Mouse (Mus musculus): ENCODE data around the gene Uqcc1. TPM values are rescaled to one million over a fixed set of nuclear protein-coding genes. Genes with fewer than 3 reads are reported as not detected.
A peak's percentile ranks its signal among the peaks of the same experiment; 100 is the strongest.

Uqcc1 gene
- polyA plus RNA-seq, 1 experiment from 2014 or later = 67.4 TPM

- no peak overlapping the region for H3K4me3 ChIP-seq (ENCODE audit: low read depth, low read length)
- H3K9me3 ChIP-seq (replicated peaks; ENCODE audit: control insufficient read depth, low read length) = no peaks in the 10 kb centered on the region
- H3K4me2 ChIP-seq (ENCODE audit: low read length) = no peak overlapping the region
- H3K4me1 ChIP-seq (ENCODE audit: control insufficient read depth, insufficient read depth, low read length) = no peaks in the 10 kb centered on the region
- H3K9ac ChIP-seq (ENCODE audit: low read length) = no peak overlapping the region
- WGBS = 88% methylated on average over 16 of the region's 16 CpGs
- no peak for ATAC-seq
- no peak overlapping the region for H3K27ac ChIP-seq (ENCODE audit: low read depth, low read length)
- DNase-seq (ENCODE audit: low spot score) = no peak
- 0 out of 2 replicates have a peak, but pooled peaks cover 26% of the 10 kb centered on the region for H3K36me3 ChIP-seq (ENCODE audit: control insufficient read depth, insufficient read depth, low read length)
- no peaks in the 10 kb centered on the region for H3K27me3 ChIP-seq (replicated peaks; ENCODE audit: control insufficient read depth, insufficient read depth, low read length)
Observed at GRCm38 (mm10) chr2:155902989-155903631, 27.0 kb downstream of the Uqcc1 start.

GRCm38 (mm10) chr2:155895046-155895735 lies 34.9 kb downstream of the Uqcc1 start:
- Histone ChIP-seq H3K4me2 (ENCODE audit: low read length) (no peak overlapping the region), H3K9ac (ENCODE audit: low read length) (no peak overlapping the region), H3K9me3 (replicated peaks; ENCODE audit: control insufficient read depth, low read length) (no peaks in the 10 kb centered on the region), H3K27me3 (replicated peaks; ENCODE audit: control insufficient read depth, insufficient read depth, low read length) (no peaks in the 10 kb centered on the region), H3K27ac (ENCODE audit: low read depth, low read length) (no peak overlapping the region), H3K36me3 (ENCODE audit: control insufficient read depth, insufficient read depth, low read length) (peaks cover 39% of the 10 kb centered on the region), H3K4me1 (ENCODE audit: control insufficient read depth, insufficient read depth, low read length) (no peaks in the 10 kb centered on the region), H3K4me3 (ENCODE audit: low read depth, low read length) (no peak overlapping the region)
- DNase-seq (ENCODE audit: low spot score) = no peak
- no peak for ATAC-seq
- 93% methylated on average over 16 of the region's 16 CpGs for WGBS

GRCm38 (mm10) chr2:155894307-155895045 lies 35.6 kb downstream of the Uqcc1 start:
- no peaks in the 10 kb centered on the region for H3K27me3 ChIP-seq (replicated peaks; ENCODE audit: control insufficient read depth, insufficient read depth, low read length)
- H3K4me2 ChIP-seq (ENCODE audit: low read length) = no peak overlapping the region
- WGBS = 89% methylated on average over 13 of the region's 13 CpGs
- no peak overlapping the region for H3K4me3 ChIP-seq (ENCODE audit: low read depth, low read length)
- no peak overlapping the region for H3K9ac ChIP-seq (ENCODE audit: low read length)
- no peak overlapping the region for H3K27ac ChIP-seq (ENCODE audit: low read depth, low read length)
- H3K36me3 ChIP-seq (ENCODE audit: control insufficient read depth, insufficient read depth, low read length) = peaks cover 36% of the 10 kb centered on the region
- H3K9me3 ChIP-seq (replicated peaks; ENCODE audit: control insufficient read depth, low read length) = no peaks in the 10 kb centered on the region
- H3K4me1 ChIP-seq (ENCODE audit: control insufficient read depth, insufficient read depth, low read length) = no peaks in the 10 kb centered on the region
- no peak for ATAC-seq
- DNase-seq (ENCODE audit: low spot score) = no peak

GRCm38 (mm10) chr2:155886776-155887175 lies 43.3 kb downstream of the Uqcc1 start:
- Histone ChIP-seq H3K4me2 (ENCODE audit: low read length) (no peak overlapping the region), H3K36me3 (ENCODE audit: control insufficient read depth, insufficient read depth, low read length) (peaks cover 14% of the 10 kb centered on the region), H3K4me3 (ENCODE audit: low read depth, low read length) (no peak overlapping the region), H3K4me1 (ENCODE audit: control insufficient read depth, insufficient read depth, low read length) (no peaks in the 10 kb centered on the region), H3K9ac (ENCODE audit: low read length) (no peak overlapping the region), H3K27me3 (replicated peaks; ENCODE audit: control insufficient read depth, insufficient read depth, low read length) (no peaks in the 10 kb centered on the region), H3K27ac (ENCODE audit: low read depth, low read length) (no peak overlapping the region), H3K9me3 (replicated peaks; ENCODE audit: control insufficient read depth, low read length) (no peaks in the 10 kb centered on the region)
- ATAC-seq (no peak), DNase-seq (ENCODE audit: low spot score) (no peak)
- 95% methylated on average over 12 of the region's 12 CpGs for WGBS

- Histone ChIP-seq H3K9ac (ENCODE audit: low read length) (no peak overlapping the region), H3K36me3 (ENCODE audit: control insufficient read depth, insufficient read depth, low read length) (peaks cover 16% of the 10 kb centered on the region), H3K4me2 (ENCODE audit: low read length) (no peak overlapping the region), H3K27me3 (replicated peaks; ENCODE audit: control insufficient read depth, insufficient read depth, low read length) (no peaks in the 10 kb centered on the region), H3K27ac (ENCODE audit: low read depth, low read length) (no peak overlapping the region), H3K4me3 (ENCODE audit: low read depth, low read length) (no peak overlapping the region), H3K4me1 (ENCODE audit: control insufficient read depth, insufficient read depth, low read length) (no peaks in the 10 kb centered on the region), H3K9me3 (replicated peaks; ENCODE audit: control insufficient read depth, low read length) (no peaks in the 10 kb centered on the region)
- 87% methylated on average over 10 of the region's 10 CpGs for WGBS
- no peak for DNase-seq (ENCODE audit: low spot score)
- ATAC-seq = no peak
Observed at GRCm38 (mm10) chr2:155885271-155885697, 44.8 kb downstream of the Uqcc1 start.

- no peak for DNase-seq (ENCODE audit: low spot score)
- H3K9me3 ChIP-seq (replicated peaks; ENCODE audit: control insufficient read depth, low read length) = no peaks in the 10 kb centered on the region
- no peaks in the 10 kb centered on the region for H3K4me1 ChIP-seq (ENCODE audit: control insufficient read depth, insufficient read depth, low read length)
- no peak overlapping the region for H3K4me3 ChIP-seq (ENCODE audit: low read depth, low read length)
- WGBS = 84% methylated on average over 3 of the region's 3 CpGs
- H3K27ac ChIP-seq (ENCODE audit: low read depth, low read length) = no peak overlapping the region
- H3K27me3 ChIP-seq (replicated peaks; ENCODE audit: control insufficient read depth, insufficient read depth, low read length) = no peaks in the 10 kb centered on the region
- H3K4me2 ChIP-seq (ENCODE audit: low read length) = no peak overlapping the region
- H3K9ac ChIP-seq (ENCODE audit: low read length) = no peak overlapping the region
- peaks cover 30% of the 10 kb centered on the region for H3K36me3 ChIP-seq (ENCODE audit: control insufficient read depth, insufficient read depth, low read length)
- ATAC-seq = no peak
Observed at GRCm38 (mm10) chr2:155882087-155882486, 48.0 kb downstream of the Uqcc1 start.

- H3K4me2 ChIP-seq (ENCODE audit: low read length) = no peak overlapping the region
- no peaks in the 10 kb centered on the region for H3K4me1 ChIP-seq (ENCODE audit: control insufficient read depth, insufficient read depth, low read length)
- H3K4me3 ChIP-seq (ENCODE audit: low read depth, low read length) = no peak overlapping the region
- no peak for DNase-seq (ENCODE audit: low spot score)
- H3K27ac ChIP-seq (ENCODE audit: low read depth, low read length) = no peak overlapping the region
- no peak overlapping the region for H3K9ac ChIP-seq (ENCODE audit: low read length)
- H3K36me3 ChIP-seq (ENCODE audit: control insufficient read depth, insufficient read depth, low read length) = peaks cover 33% of the 10 kb centered on the region
- no peak for ATAC-seq
- H3K9me3 ChIP-seq (replicated peaks; ENCODE audit: control insufficient read depth, low read length) = no peaks in the 10 kb centered on the region
- 87% methylated on average over 21 of the region's 21 CpGs for WGBS
- H3K27me3 ChIP-seq (replicated peaks; ENCODE audit: control insufficient read depth, insufficient read depth, low read length) = no peaks in the 10 kb centered on the region
Observed at GRCm38 (mm10) chr2:155878964-155879876, 50.9 kb downstream of the Uqcc1 start.

- WGBS = 74% methylated on average over 6 of the region's 6 CpGs
- Histone ChIP-seq H3K4me1 (ENCODE audit: control insufficient read depth, insufficient read depth, low read length) (peaks cover 18% of the 10 kb centered on the region), H3K4me2 (ENCODE audit: low read length) (no peak overlapping the region), H3K4me3 (ENCODE audit: low read depth, low read length) (no peak overlapping the region), H3K36me3 (ENCODE audit: control insufficient read depth, insufficient read depth, low read length) (peaks cover 21% of the 10 kb centered on the region), H3K9me3 (replicated peaks; ENCODE audit: control insufficient read depth, low read length) (no peaks in the 10 kb centered on the region), H3K27me3 (replicated peaks; ENCODE audit: control insufficient read depth, insufficient read depth, low read length) (no peaks in the 10 kb centered on the region), H3K27ac (ENCODE audit: low read depth, low read length) (0 out of 2 replicates have a peak overlapping the region, but pooled peaks have one; percentile 71), H3K9ac (ENCODE audit: low read length) (no peak overlapping the region)
- ATAC-seq (no peak), DNase-seq (ENCODE audit: low spot score) (no peak)
Observed at GRCm38 (mm10) chr2:155873636-155874035, 56.5 kb downstream of the Uqcc1 start.
